Mouse (Mus musculus) E14TG2a.4 (cell line): ENCODE measurements around the gene Mvk.

Source experiments
- CTCF ChIP-seq: conservative IDR thresholded peaks from 2 replicates; pipeline ENCODE4 v1.5.1; 2014; ENCODE audit warnings: low read length
- NANOG ChIP-seq: IDR thresholded peaks from 2 replicates; pipeline ENCODE4 v1.6.1; 2014; ENCODE audit warnings: borderline replicate concordance, low read length, mixed read lengths
- POU5F1 ChIP-seq: IDR thresholded peaks from 2 replicates; pipeline ENCODE4 v1.6.1; 2014; ENCODE audit warnings: low read length, borderline replicate concordance

GRCm38 (mm10) chr5:114505260-114506085 lies 61.4 kb downstream of the Mvk start:
- no peak for TF ChIP-seq NANOG
- TF ChIP-seq POU5F1: no peak
- no peak for TF ChIP-seq CTCF
